Mouse (Mus musculus) stomach, embryonic 14.5 days (tissue): ENCODE results near the gene Cltb. TPM values are rescaled to one million over a fixed set of nuclear protein-coding genes. Genes with fewer than 3 reads are reported as not detected.
A peak's percentile ranks its signal among the peaks of the same experiment; 100 is the strongest.
"Not testable (repeated sequence)": the region's sequence is repeated elsewhere in the genome, so short reads cannot be mapped to it uniquely, and the experiment has no call there.

Experiments used
- ATAC-seq: fragments of 200-750 bp; cut with Nextera tagmentation; 2 replicates; pipeline ENCODE4 v1.8.0; 2017; ENCODE audit warnings: low read depth, moderate TSS enrichment; ENCODE audit not compliant: insufficient number of reproducible peaks, insufficient read depth, low FRiP score
- H3K27ac ChIP-seq: fragments of 300-500 bp; sonication (generic); 2 replicates; pipeline ENCODE4 v1.5.1; 2014; ENCODE audit warnings: mild to moderate bottlenecking, low read length, moderate library complexity, mixed read lengths
- H3K27me3 ChIP-seq: fragments of 300-500 bp; sonication (generic); 2 replicates; pipeline ENCODE4 v1.6.1; 2014; ENCODE audit warnings: low read length, control low read depth, mixed read lengths; ENCODE audit not compliant: control insufficient read depth, insufficient read depth
- H3K36me3 ChIP-seq: fragments of 300-500 bp; sonication (generic); 2 replicates; pipeline ENCODE4 v1.6.1; 2014; ENCODE audit warnings: mild to moderate bottlenecking, control low read depth, low read length, moderate library complexity, mixed read lengths; ENCODE audit not compliant: control insufficient read depth, insufficient read depth
- H3K4me1 ChIP-seq: fragments of 300-500 bp; sonication (generic); 2 replicates; pipeline ENCODE4 v1.6.1; 2014; ENCODE audit warnings: low read length, control low read depth, mixed read lengths; ENCODE audit not compliant: control insufficient read depth, insufficient read depth
- H3K4me2 ChIP-seq: fragments of 300-500 bp; sonication (generic); replicated peaks from 2 replicates; pipeline ENCODE4 v1.6.1; 2014; ENCODE audit warnings: low read depth, low read length, control low read depth
- H3K4me3 ChIP-seq: fragments of 300-500 bp; sonication (generic); 2 replicates; pipeline ENCODE4 v1.5.1; 2014; ENCODE audit warnings: low read depth, low read length, control low read depth
- H3K9ac ChIP-seq: fragments of 300-500 bp; sonication (generic); replicated peaks from 2 replicates; pipeline ENCODE4 v1.6.1; 2014; ENCODE audit warnings: low read depth, mild to moderate bottlenecking, control low read depth, low read length, moderate library complexity, mixed read lengths
- H3K9me3 ChIP-seq: fragments of 300-500 bp; sonication (generic); 2 replicates; pipeline ENCODE4 v1.6.1; 2016; ENCODE audit warnings: low read depth, low read length, control low read depth; ENCODE audit not compliant: control insufficient read depth
- WGBS: fragments of 180-500 bp; shearing (Covaris S2); extraction: QIAGEN DNeasy Blood & Tissue Kit; methylation state at CpG from one replicate; pipeline ENCODE4 v1.1.7; 2014; 5-methylcytosine and 5-hydroxymethylcytosine counted together
- polyA plus RNA-seq: library from polyadenylated mRNA; unstranded; fragments of >200 nt; fragmentation: Nextera tagmentation; extraction: Ambion mirVana; gene quantifications from 2 replicates; pipeline ENCODE4 v1.2.1, GENCODE M21; 2014

Cltb gene
- polyA plus RNA-seq, 1 experiment from 2014 or later, result 40.3 TPM

DNA sequence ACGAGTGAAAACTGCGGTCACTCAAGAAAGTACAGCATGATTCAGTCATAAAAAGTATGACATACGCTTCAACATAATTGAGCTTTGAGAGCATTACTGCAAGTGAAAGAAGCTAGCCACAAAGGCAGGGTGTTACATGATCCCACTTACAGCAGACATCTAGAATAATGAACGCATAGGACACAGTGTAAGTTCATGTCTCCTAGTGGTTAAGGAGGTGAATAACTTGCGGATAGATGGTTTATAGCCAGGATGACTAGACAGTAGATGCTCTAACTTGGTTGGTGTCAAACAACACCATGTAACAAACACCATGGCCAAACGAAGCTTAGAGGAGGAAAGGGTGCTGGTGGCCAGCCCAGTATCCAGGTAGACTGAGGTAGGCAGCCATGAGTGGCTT is 5.9 kb upstream of the Cltb start:
- 64% methylated on average over 6 of the region's 6 CpGs for whole genome bisulfite sequencing
- Histone ChIP-seq H3K27ac (no peak overlapping the region), H3K4me2 (no peak overlapping the region), H3K36me3 (no peaks in the 10 kb centered on the region), H3K4me3 (no peak overlapping the region), H3K9ac (no peak overlapping the region), H3K4me1 (no peaks in the 10 kb centered on the region), H3K27me3 (no peaks in the 10 kb centered on the region), H3K9me3 (no peaks in the 10 kb centered on the region)
- no peak for ATAC-seq

DNA sequence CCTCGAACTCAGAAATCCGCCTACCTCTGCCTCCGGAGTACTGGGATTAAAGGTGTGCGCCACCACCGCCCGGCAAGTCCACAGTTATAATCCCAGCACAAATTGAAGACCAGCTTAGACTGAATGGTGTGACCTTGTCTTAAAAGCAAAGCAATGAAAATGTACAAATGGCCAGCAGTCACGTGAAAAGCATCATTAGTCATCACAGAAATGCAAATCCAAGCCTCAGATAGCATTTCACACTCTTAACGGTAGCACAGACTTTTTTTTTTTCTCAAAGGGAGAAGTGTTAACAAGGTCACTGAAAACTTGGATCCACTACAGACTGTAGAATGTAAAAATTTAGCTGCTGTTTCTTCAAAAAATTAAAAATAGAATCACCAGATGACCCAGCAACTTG is 5.2 kb upstream of the Cltb start:
- H3K27me3 ChIP-seq, result no peaks in the 10 kb centered on the region
- no peaks in the 10 kb centered on the region for H3K4me1 ChIP-seq
- H3K9ac ChIP-seq, result no peak overlapping the region
- no peaks in the 10 kb centered on the region for H3K9me3 ChIP-seq
- no peak overlapping the region for H3K27ac ChIP-seq
- no peak for ATAC-seq
- H3K36me3 ChIP-seq, result no peaks in the 10 kb centered on the region
- 73% methylated on average over 8 of the region's 8 CpGs for WGBS
- no peak overlapping the region for H3K4me3 ChIP-seq
- H3K4me2 ChIP-seq, result no peak overlapping the region

DNA sequence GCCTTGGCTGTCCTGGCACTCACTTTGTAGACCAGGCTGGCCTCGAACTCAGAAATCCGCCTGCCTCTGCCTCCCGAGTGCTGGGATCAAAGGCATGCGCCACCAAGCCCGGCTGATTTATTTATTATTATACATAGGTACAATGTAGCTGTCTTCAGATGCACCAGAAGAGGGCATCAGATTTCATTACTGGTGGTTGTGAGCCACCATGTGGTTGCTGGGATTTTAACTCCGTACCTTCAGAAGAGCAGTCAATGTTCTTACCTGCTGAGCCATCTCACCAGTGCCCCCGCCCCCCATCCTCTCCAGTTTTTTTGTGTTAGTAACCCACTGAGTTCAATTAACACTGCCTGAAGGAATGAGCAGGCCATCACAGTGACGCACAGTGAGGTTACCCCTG is 2.0 kb upstream of the Cltb start:
- H3K27me3 ChIP-seq, ATAC-seq, H3K4me3 ChIP-seq, H3K9ac ChIP-seq, H3K4me1 ChIP-seq, H3K36me3 ChIP-seq, H3K4me2 ChIP-seq, H3K9me3 ChIP-seq, H3K27ac ChIP-seq: not testable (repeated sequence)
- 81% methylated on average over 8 of the region's 8 CpGs for WGBS

DNA sequence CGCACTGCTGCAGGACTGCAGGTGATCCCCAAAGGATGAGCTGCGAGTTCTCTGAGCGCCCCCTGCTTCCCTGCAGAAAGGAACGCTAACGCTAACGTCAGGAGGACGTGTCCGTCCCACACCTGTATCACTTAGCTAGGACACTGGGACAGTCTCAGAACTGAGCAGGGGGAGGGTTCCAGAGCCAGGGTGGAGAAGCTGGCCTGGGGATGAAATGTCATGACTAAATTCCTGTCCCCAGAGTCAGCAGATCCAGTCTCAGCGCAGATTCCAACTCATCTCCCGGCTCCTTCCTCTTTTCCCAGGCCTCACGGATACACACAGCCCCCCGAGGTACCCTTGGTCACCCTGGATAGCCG is 552 bp downstream of the Cltb start:
- no peak for ATAC-seq
- Histone ChIP-seq H3K9ac (peak overlapping the region; percentile 67), H3K9me3 (no peaks in the 10 kb centered on the region), H3K27me3 (no peaks in the 10 kb centered on the region), H3K27ac (no peak overlapping the region; the same call in 1 of the 2 replicates), H3K36me3 (no peaks in the 10 kb centered on the region; the same call in 1 of the 2 replicates), H3K4me1 (peaks cover 7% of the 10 kb centered on the region; the same call in 1 of the 2 replicates), H3K4me2 (peak overlapping the region; percentile 95), H3K4me3 (peak overlapping the region; percentile 62)
- 12% methylated on average over 13 of the region's 13 CpGs for whole genome bisulfite sequencing

DNA sequence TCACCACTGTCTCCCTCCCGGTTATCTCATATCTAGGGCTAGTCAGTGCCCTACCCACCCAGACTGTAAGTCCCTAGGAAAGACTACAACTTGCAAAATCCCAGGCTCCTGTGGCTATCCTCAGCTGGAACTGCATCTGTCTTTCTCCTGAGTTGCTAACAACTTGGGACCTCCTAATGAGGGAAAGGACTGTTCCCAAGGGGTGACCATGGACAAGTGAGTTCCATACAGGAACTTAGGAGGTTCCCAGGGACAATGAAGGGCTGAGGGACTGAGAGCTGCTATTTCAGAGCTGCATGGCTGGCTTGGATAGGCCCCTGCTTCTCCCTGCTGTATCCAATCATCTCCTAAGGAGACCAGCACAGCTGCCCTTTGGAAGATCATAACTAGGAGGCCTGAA is 1.8 kb downstream of the Cltb start:
- Histone ChIP-seq H3K9me3 (no peaks in the 10 kb centered on the region), H3K4me3 (no peak overlapping the region), H3K9ac (no peak overlapping the region; the same call in 1 of the 2 replicates), H3K4me2 (no peak overlapping the region), H3K27me3 (no peaks in the 10 kb centered on the region), H3K36me3 (no peaks in the 10 kb centered on the region; the same call in 1 of the 2 replicates), H3K27ac (no peak overlapping the region), H3K4me1 (peaks cover 7% of the 10 kb centered on the region; the same call in 1 of the 2 replicates)
- no peak for ATAC-seq
- 45% methylated on average over 1 of the region's 1 CpGs for WGBS

DNA sequence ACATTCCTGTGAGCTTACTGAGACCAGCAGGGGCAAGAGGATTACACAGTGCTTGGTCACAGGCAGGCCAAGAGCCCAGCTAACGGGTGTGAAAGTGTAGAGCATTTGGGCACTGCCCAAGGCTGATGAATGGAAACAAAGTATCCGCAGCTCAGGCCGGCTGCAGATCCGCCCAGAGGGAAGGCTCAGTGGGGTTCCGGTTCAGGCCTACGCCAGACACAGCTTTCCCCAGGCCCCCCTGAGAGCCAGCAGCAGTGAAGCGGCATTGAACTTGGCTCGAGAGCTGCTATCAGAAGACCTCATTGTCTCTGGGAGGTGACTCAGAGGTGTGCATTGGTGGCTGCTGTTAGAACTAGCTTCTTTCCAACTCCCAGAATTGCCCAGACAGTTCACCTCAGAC is 2.5 kb downstream of the Cltb start:
- no peak overlapping the region for H3K4me3 ChIP-seq
- H3K4me1 ChIP-seq, result peaks cover 7% of the 10 kb centered on the region; the same call in 1 of the 2 replicates
- no peaks in the 10 kb centered on the region; the same call in 1 of the 2 replicates for H3K36me3 ChIP-seq
- H3K27ac ChIP-seq, result no peak overlapping the region
- no peaks in the 10 kb centered on the region for H3K27me3 ChIP-seq
- H3K9me3 ChIP-seq, result no peaks in the 10 kb centered on the region
- ATAC-seq, result no peak
- H3K9ac ChIP-seq, result no peak overlapping the region
- no peak overlapping the region for H3K4me2 ChIP-seq
- 30% methylated on average over 8 of the region's 8 CpGs for WGBS

DNA sequence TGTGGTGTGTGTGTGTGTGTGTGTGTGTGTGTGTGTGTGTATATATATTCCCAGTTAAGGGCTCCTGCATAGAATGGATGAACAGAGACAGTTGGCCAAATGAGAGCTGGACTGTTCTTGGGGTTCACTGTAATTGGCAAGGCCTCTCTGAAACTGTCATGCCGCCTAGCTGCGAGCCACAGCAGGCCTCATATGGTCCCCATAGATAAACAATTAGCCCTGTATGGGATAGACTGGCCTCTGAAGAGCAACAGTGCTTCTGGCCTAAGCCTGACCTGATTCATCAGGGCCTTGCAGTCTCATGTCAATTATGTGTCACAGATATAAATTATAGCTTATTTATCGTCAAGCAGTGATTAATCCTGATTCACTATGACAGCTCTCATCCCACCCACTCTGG is 3.1 kb downstream of the Cltb start:
- no peak overlapping the region for H3K4me3 ChIP-seq
- H3K9me3 ChIP-seq, result no peaks in the 10 kb centered on the region
- peaks cover 7% of the 10 kb centered on the region; the same call in 1 of the 2 replicates for H3K4me1 ChIP-seq
- H3K4me2 ChIP-seq, result no peak overlapping the region
- H3K36me3 ChIP-seq, result no peaks in the 10 kb centered on the region; the same call in 1 of the 2 replicates
- no peak overlapping the region for H3K27ac ChIP-seq
- WGBS, result 79% methylated on average over 3 of the region's 3 CpGs
- H3K9ac ChIP-seq, result no peak overlapping the region
- H3K27me3 ChIP-seq, result no peaks in the 10 kb centered on the region
- ATAC-seq, result no peak

DNA sequence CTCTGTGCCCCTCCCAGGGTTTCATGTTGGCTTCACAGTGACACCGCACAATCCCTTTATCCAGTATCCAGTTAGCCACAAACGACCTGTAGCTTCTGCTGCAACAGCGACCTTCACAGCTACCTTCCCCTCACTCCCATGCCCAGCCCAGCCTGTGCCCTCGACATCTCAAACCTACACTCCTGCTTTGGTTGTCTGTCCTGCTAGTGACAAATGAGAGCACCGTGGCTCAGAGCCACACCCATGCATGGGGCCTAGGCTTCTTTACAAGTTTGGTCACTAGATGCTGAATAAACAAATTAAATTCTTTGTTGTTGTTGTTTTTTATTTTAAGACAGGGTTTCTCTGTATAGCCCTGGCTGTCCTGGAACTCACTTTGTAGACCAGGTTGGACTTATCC is 3.9 kb downstream of the Cltb start:
- H3K9me3 ChIP-seq, result no peaks in the 10 kb centered on the region
- H3K4me2 ChIP-seq, result no peak overlapping the region
- H3K4me1 ChIP-seq, result peaks cover 7% of the 10 kb centered on the region; the same call in 1 of the 2 replicates
- ATAC-seq, result no peak
- no peak overlapping the region for H3K4me3 ChIP-seq
- WGBS, result 58% methylated on average over 5 of the region's 5 CpGs
- H3K27ac ChIP-seq, result no peak overlapping the region
- H3K27me3 ChIP-seq, result no peaks in the 10 kb centered on the region
- no peaks in the 10 kb centered on the region; the same call in 1 of the 2 replicates for H3K36me3 ChIP-seq
- no peak overlapping the region for H3K9ac ChIP-seq

DNA sequence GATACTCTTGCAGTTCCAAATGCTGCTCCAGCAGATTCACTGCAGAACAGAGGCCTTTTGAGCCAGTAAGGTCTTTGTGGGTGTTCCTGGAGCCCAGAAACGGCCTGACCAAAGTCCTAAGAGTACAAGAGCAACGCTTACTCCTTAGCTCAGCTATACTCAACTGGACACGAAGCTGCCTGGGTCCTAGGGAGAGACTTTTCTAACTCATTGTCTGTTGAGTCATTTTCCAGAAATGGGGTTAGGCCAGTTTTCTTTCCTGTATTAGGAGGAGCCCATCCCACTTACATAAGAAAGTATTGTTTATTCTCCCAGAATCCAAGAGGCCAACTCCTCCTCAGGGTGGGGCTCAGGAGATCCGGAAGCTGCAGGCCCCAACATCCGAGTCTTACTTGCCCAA is 5.7 kb downstream of the Cltb start:
- no peak overlapping the region for H3K9ac ChIP-seq
- H3K36me3 ChIP-seq, result no peaks in the 10 kb centered on the region; the same call in 1 of the 2 replicates
- no peaks in the 10 kb centered on the region for H3K9me3 ChIP-seq
- no peak for ATAC-seq
- no peak overlapping the region for H3K4me2 ChIP-seq
- peaks cover 7% of the 10 kb centered on the region; the same call in 1 of the 2 replicates for H3K4me1 ChIP-seq
- no peak overlapping the region for H3K4me3 ChIP-seq
- 69% methylated on average over 5 of the region's 5 CpGs for WGBS
- no peak overlapping the region for H3K27ac ChIP-seq
- no peaks in the 10 kb centered on the region for H3K27me3 ChIP-seq
